Mouse (Mus musculus) midbrain, embryonic 13.5 days (tissue): Measurements from ENCODE around the gene Rasgrf2. TPM values are rescaled to one million over a fixed set of nuclear protein-coding genes. Genes with fewer than 3 reads are reported as not detected.

Experiments used
- ATAC-seq: fragments of 200-750 bp; cut with Nextera tagmentation; 2 replicates; pipeline ENCODE4 v1.8.0; 2017; ENCODE audit warnings: mild to moderate bottlenecking, moderate TSS enrichment, moderate library complexity
- H3K27ac ChIP-seq: fragments of 300-500 bp; sonication (generic); 2 replicates; pipeline ENCODE4 v1.5.1; 2015; ENCODE audit warnings: inconsistent platforms, mild to moderate bottlenecking, moderate library complexity
- H3K27me3 ChIP-seq: fragments of 300-500 bp; sonication (generic); 2 replicates; pipeline ENCODE4 v1.6.1; 2015; ENCODE audit warnings: mild to moderate bottlenecking, inconsistent platforms
- H3K36me3 ChIP-seq: fragments of 300-500 bp; sonication (generic); 2 replicates; pipeline ENCODE4 v1.6.1; 2015; ENCODE audit warnings: mild to moderate bottlenecking, inconsistent platforms
- H3K4me1 ChIP-seq: fragments of 300-500 bp; sonication (generic); replicated peaks from 2 replicates; pipeline ENCODE4 v1.6.1; 2015; ENCODE audit warnings: inconsistent platforms
- H3K4me2 ChIP-seq: fragments of 300-500 bp; sonication (generic); replicated peaks from 2 replicates; pipeline ENCODE4 v1.6.1; 2015; ENCODE audit warnings: moderate library complexity, mild to moderate bottlenecking, inconsistent platforms
- H3K4me3 ChIP-seq: fragments of 300-500 bp; sonication (generic); replicated peaks from 2 replicates; pipeline ENCODE4 v1.5.1; 2015; ENCODE audit warnings: mild to moderate bottlenecking, inconsistent platforms
- H3K9ac ChIP-seq: fragments of 300-500 bp; sonication (generic); replicated peaks from 2 replicates; pipeline ENCODE4 v1.6.1; 2015; ENCODE audit warnings: mild to moderate bottlenecking, inconsistent platforms
- H3K9me3 ChIP-seq: fragments of 300-500 bp; sonication (generic); 2 replicates; pipeline ENCODE4 v1.6.1; 2016; ENCODE audit warnings: mild to moderate bottlenecking, inconsistent platforms
- WGBS: fragments of 180-500 bp; shearing (Covaris S2); methylation state at CpG from one replicate; pipeline ENCODE4 v1.1.7; 2015; 5-methylcytosine and 5-hydroxymethylcytosine counted together
- polyA plus RNA-seq: library from polyadenylated mRNA; unstranded; fragments of >200 nt; fragmentation: Nextera tagmentation; extraction: Ambion mirVana; gene quantifications from 2 replicates; pipeline ENCODE4 v1.2.1, GENCODE M21; 2015

Gene Rasgrf2
- polyA plus RNA-seq, 1 experiment from 2014 or later: 1.8 TPM

DNA sequence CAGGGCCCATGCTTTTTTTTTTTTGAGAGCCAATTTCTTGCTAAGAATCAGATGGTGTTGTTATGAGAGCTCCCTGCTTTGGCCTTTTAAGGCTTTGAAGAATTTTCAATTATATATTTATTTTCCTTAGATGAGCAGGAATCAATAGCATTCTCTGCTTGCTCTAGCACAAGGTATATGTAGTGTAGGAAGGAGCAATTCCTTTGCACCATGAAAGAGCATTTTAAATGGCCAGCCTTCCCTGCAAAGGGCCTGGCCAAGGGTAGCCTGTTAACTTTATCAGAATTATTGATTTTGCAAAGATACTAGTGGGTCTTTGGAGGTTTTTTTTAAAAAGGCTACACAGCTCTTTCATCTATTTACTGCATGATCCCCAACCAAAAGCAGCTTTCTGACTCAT lies 146.4 kb downstream of the Rasgrf2 start:
- H3K9me3 ChIP-seq: no peaks in the 10 kb centered on the region
- no peaks in the 10 kb centered on the region for H3K27me3 ChIP-seq
- peak; percentile 53; the same call in 1 of the 2 replicates for ATAC-seq
- no peak overlapping the region; the same call in 1 of the 2 replicates for H3K27ac ChIP-seq
- H3K4me2 ChIP-seq: no peak overlapping the region
- H3K4me1 ChIP-seq: peaks cover 10% of the 10 kb centered on the region
- H3K9ac ChIP-seq: no peak overlapping the region
- H3K4me3 ChIP-seq: no peak overlapping the region
- no peaks in the 10 kb centered on the region for H3K36me3 ChIP-seq

GRCm38 (mm10) chr13:91982080-91982479 lies 149.4 kb downstream of the Rasgrf2 start:
- Histone ChIP-seq H3K4me3 (no peak overlapping the region), H3K36me3 (no peaks in the 10 kb centered on the region), H3K9me3 (no peaks in the 10 kb centered on the region), H3K9ac (no peak overlapping the region), H3K27ac (no peak overlapping the region), H3K4me2 (no peak overlapping the region), H3K27me3 (no peaks in the 10 kb centered on the region), H3K4me1 (peaks cover 10% of the 10 kb centered on the region)
- no peak for ATAC-seq
- WGBS: 95% methylated on average over 3 of the region's 3 CpGs

- H3K36me3 ChIP-seq: no peaks in the 10 kb centered on the region
- H3K27ac ChIP-seq: no peak overlapping the region
- H3K4me3 ChIP-seq: no peak overlapping the region
- no peak overlapping the region for H3K4me2 ChIP-seq
- H3K9ac ChIP-seq: no peak overlapping the region
- peaks cover 10% of the 10 kb centered on the region for H3K4me1 ChIP-seq
- H3K9me3 ChIP-seq: no peaks in the 10 kb centered on the region
- 94% methylated on average over 1 of the region's 1 CpGs for WGBS
- ATAC-seq: no peak
- no peaks in the 10 kb centered on the region for H3K27me3 ChIP-seq
Observed at GRCm38 (mm10) chr13:91981414-91981813, 150.0 kb downstream of the Rasgrf2 start.

- H3K4me2 ChIP-seq: no peak overlapping the region
- H3K27me3 ChIP-seq: no peaks in the 10 kb centered on the region
- no peak overlapping the region for H3K4me3 ChIP-seq
- no peak overlapping the region for H3K9ac ChIP-seq
- no peak for ATAC-seq
- 86% methylated on average over 1 of the region's 1 CpGs for WGBS
- H3K27ac ChIP-seq: no peak overlapping the region
- no peaks in the 10 kb centered on the region for H3K36me3 ChIP-seq
- no peaks in the 10 kb centered on the region for H3K9me3 ChIP-seq
- H3K4me1 ChIP-seq: no peaks in the 10 kb centered on the region
Observed at GRCm38 (mm10) chr13:91976971-91977370, 154.5 kb downstream of the Rasgrf2 start.

GRCm38 (mm10) chr13:91976541-91976940 lies 154.9 kb downstream of the Rasgrf2 start:
- no peaks in the 10 kb centered on the region for H3K27me3 ChIP-seq
- H3K4me1 ChIP-seq: no peaks in the 10 kb centered on the region
- no peak overlapping the region for H3K4me3 ChIP-seq
- H3K9ac ChIP-seq: no peak overlapping the region
- no peak for ATAC-seq
- H3K4me2 ChIP-seq: no peak overlapping the region
- H3K27ac ChIP-seq: no peak overlapping the region
- no peaks in the 10 kb centered on the region for H3K36me3 ChIP-seq
- no peaks in the 10 kb centered on the region for H3K9me3 ChIP-seq
- 79% methylated on average over 2 of the region's 2 CpGs for WGBS

- no peaks in the 10 kb centered on the region for H3K27me3 ChIP-seq
- no peak overlapping the region for H3K4me3 ChIP-seq
- H3K27ac ChIP-seq: no peak overlapping the region
- no peak overlapping the region for H3K4me2 ChIP-seq
- no peak for ATAC-seq
- H3K36me3 ChIP-seq: no peaks in the 10 kb centered on the region
- 98% methylated on average over 1 of the region's 1 CpGs for WGBS
- no peaks in the 10 kb centered on the region for H3K4me1 ChIP-seq
- no peaks in the 10 kb centered on the region for H3K9me3 ChIP-seq
- H3K9ac ChIP-seq: no peak overlapping the region
Observed at GRCm38 (mm10) chr13:91974154-91974553, 157.3 kb downstream of the Rasgrf2 start.

DNA sequence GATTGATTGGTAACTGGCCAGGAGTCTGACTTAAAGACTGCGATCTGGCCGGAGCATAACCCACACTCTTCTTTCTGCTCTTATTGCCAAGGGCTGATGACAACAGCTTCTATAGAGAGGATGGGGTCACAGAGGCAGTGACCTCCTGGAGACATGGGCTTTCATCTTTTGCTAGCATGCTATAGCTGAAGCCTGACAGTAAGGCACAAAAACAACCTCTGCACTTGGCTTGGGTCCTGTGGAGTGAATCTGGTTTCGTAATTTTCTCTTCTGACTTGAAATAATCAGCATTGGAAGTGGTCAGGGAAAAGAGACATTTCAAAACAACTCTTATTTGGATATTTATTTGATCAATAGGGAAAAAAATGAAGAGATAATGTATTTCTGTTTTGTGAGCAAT lies 160.2 kb downstream of the Rasgrf2 start:
- no peaks in the 10 kb centered on the region for H3K27me3 ChIP-seq
- H3K4me2 ChIP-seq: no peak overlapping the region
- no peaks in the 10 kb centered on the region for H3K4me1 ChIP-seq
- H3K4me3 ChIP-seq: no peak overlapping the region
- no peak overlapping the region for H3K27ac ChIP-seq
- H3K9ac ChIP-seq: no peak overlapping the region
- H3K36me3 ChIP-seq: no peaks in the 10 kb centered on the region
- H3K9me3 ChIP-seq: no peaks in the 10 kb centered on the region
- WGBS: 86% methylated on average over 3 of the region's 3 CpGs
- ATAC-seq: no peak

DNA sequence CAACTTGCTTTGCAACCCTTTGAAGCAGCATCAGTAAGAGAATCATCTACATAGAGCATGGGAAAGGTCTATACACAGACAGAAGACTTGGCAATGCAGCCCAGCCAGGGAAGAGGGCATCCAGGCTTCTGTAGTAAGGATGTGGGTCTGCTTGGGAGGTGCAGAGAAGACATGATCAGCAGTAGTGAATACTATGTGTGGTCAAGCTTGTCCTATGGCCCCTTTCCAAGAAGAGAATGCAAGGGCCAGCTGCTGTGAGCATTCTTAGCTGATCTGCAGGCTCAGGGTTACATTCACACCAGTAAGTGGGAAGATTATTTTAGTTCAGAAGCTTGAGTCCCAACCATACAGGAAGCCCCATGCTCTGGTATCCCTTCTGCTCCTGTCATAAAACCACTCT lies 175.0 kb downstream of the Rasgrf2 start:
- no peak for ATAC-seq
- no peak overlapping the region for H3K27ac ChIP-seq
- H3K9me3 ChIP-seq: no peaks in the 10 kb centered on the region
- H3K4me2 ChIP-seq: no peak overlapping the region
- H3K9ac ChIP-seq: no peak overlapping the region
- H3K4me3 ChIP-seq: no peak overlapping the region
- no peaks in the 10 kb centered on the region for H3K27me3 ChIP-seq
- no peaks in the 10 kb centered on the region for H3K36me3 ChIP-seq
- H3K4me1 ChIP-seq: no peaks in the 10 kb centered on the region

- H3K27ac ChIP-seq: no peak overlapping the region
- no peaks in the 10 kb centered on the region for H3K9me3 ChIP-seq
- ATAC-seq: no peak
- no peaks in the 10 kb centered on the region for H3K27me3 ChIP-seq
- H3K4me3 ChIP-seq: no peak overlapping the region
- WGBS: 92% methylated on average over 2 of the region's 2 CpGs
- H3K4me1 ChIP-seq: no peaks in the 10 kb centered on the region
- no peak overlapping the region for H3K9ac ChIP-seq
- no peak overlapping the region for H3K4me2 ChIP-seq
- H3K36me3 ChIP-seq: no peaks in the 10 kb centered on the region
Observed at GRCm38 (mm10) chr13:91955646-91956045, 175.8 kb downstream of the Rasgrf2 start.

DNA sequence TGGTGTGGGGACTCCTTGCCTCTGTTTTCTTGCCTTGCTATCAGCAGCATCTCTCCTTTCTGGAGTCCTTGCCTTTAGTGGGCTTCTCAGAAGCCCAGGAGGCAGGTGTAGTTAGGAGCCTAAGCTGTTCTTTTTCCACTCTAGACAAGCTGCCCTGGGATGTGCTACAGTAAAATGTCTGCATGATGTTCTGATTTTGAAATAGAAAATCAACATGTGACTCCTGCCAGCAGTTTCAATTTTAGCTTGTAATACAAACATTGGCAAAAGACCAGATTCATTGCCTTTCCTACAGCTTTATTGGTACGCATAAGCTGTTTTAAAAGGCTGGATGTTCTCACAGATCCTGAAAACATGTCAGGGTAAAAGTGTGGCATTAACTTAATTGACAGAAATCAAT lies 176.3 kb downstream of the Rasgrf2 start:
- Histone ChIP-seq H3K4me2 (no peak overlapping the region), H3K27me3 (no peaks in the 10 kb centered on the region), H3K4me3 (no peak overlapping the region), H3K9ac (no peak overlapping the region), H3K36me3 (no peaks in the 10 kb centered on the region), H3K27ac (no peak overlapping the region), H3K9me3 (no peaks in the 10 kb centered on the region), H3K4me1 (no peaks in the 10 kb centered on the region)
- no peak for ATAC-seq
- 93% methylated on average over 1 of the region's 1 CpGs for WGBS

DNA sequence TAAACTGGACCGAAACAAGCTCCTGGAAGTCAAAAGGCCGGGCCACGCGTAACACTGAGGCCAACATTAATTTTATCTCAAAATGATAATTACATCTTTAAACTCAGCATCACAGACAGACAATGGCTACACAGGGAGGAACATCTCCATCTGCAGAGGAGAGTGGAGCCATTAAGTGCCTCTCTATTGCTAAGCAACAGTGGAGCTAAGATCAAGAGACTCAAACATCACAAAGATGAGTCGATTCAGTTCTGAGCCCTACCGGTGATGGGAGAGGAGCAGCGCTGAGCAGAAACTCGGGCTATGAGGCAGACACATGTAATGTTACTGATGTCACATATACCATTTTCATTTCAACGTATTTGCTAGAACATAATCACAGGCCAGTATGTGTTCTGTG lies 191.3 kb downstream of the Rasgrf2 start:
- H3K4me2 ChIP-seq: no peak overlapping the region
- H3K9me3 ChIP-seq: no peaks in the 10 kb centered on the region
- H3K36me3 ChIP-seq: no peaks in the 10 kb centered on the region
- no peak overlapping the region for H3K27ac ChIP-seq
- H3K9ac ChIP-seq: no peak overlapping the region
- ATAC-seq: peak; percentile 88
- no peaks in the 10 kb centered on the region for H3K4me1 ChIP-seq
- WGBS: 80% methylated on average over 9 of the region's 9 CpGs
- no peaks in the 10 kb centered on the region for H3K27me3 ChIP-seq
- H3K4me3 ChIP-seq: no peak overlapping the region

DNA sequence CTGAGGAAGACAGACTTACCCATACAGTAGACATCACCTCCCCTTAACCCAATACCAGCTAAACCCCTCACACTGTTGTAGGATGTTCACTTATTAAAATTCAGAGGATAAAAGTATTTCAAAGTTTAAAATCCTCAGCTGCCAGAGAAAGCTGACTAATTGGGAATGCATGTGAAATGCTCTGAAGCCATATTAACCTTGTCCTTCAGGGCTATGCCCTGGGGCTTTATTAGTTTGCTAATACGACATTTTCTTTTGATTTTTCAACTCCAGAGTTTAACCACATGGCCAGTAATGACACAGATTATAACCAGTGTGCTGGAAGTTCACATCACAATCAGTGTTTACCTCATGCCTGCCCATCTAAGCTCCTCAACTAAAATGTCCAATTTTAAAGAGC lies 192.6 kb downstream of the Rasgrf2 start:
- H3K36me3 ChIP-seq: no peaks in the 10 kb centered on the region
- H3K4me1 ChIP-seq: no peaks in the 10 kb centered on the region
- 56% methylated on average over 1 of the region's 1 CpGs for WGBS
- H3K9ac ChIP-seq: no peak overlapping the region
- no peaks in the 10 kb centered on the region for H3K9me3 ChIP-seq
- no peaks in the 10 kb centered on the region for H3K27me3 ChIP-seq
- H3K4me2 ChIP-seq: no peak overlapping the region
- no peak overlapping the region for H3K4me3 ChIP-seq
- no peak overlapping the region for H3K27ac ChIP-seq
- ATAC-seq: no peak

- no peak overlapping the region for H3K9ac ChIP-seq
- H3K4me2 ChIP-seq: no peak overlapping the region
- H3K27me3 ChIP-seq: no peaks in the 10 kb centered on the region
- ATAC-seq: no peak
- WGBS: 90% methylated on average over 2 of the region's 2 CpGs
- H3K4me3 ChIP-seq: no peak overlapping the region
- H3K4me1 ChIP-seq: no peaks in the 10 kb centered on the region
- H3K9me3 ChIP-seq: no peaks in the 10 kb centered on the region
- H3K36me3 ChIP-seq: no peaks in the 10 kb centered on the region
- H3K27ac ChIP-seq: no peak overlapping the region
Observed at GRCm38 (mm10) chr13:91937232-91937631, 194.2 kb downstream of the Rasgrf2 start.
